Mouse (Mus musculus) MEL (cell line): ENCODE data around the gene Rora. TPM values are rescaled to one million over a fixed set of nuclear protein-coding genes. Genes with fewer than 3 reads are reported as not detected.

Experiments used
- DNase-seq: peaks from one replicate; pipeline ENCODE4 v3.0.0; 2011; ENCODE audit warnings: low read depth, low spot score
- H3K27ac ChIP-seq: 2 replicates; pipeline ENCODE4 v1.5.1; 2012; ENCODE audit warnings: low read depth, mild to moderate bottlenecking, control low read depth, low read length, moderate library complexity; ENCODE audit not compliant: control insufficient read depth
- H3K27me3 ChIP-seq, 2 experiments: fragments of 150-350 bp in 1 of 2; sonication (generic) in 1 of 2; 2 replicates each; pipeline ENCODE4 v1.6.1; 2012; ENCODE audit warnings: low read length in 2 of 2, mild to moderate bottlenecking in 2 of 2, improper control_type of control experiment in 1 of 2, moderate library complexity in 1 of 2; ENCODE audit not compliant: insufficient read depth in 2 of 2, control insufficient read depth in 1 of 2
- H3K36me3 ChIP-seq, 2 experiments: 2 replicates each; pipeline ENCODE4 v1.6.1; 2012 to 2014; ENCODE audit warnings: low read length in 2 of 2, improper control_type of control experiment in 1 of 2, inconsistent platforms in 1 of 2, mild to moderate bottlenecking in 1 of 2; ENCODE audit not compliant: insufficient read depth in 2 of 2, control insufficient read depth in 1 of 2
- H3K4me1 ChIP-seq, 2 experiments: fragments of 150-350 bp in 1 of 2; sonication (generic) in 1 of 2; 2 replicates each; pipeline ENCODE4 v1.6.1; 2012; ENCODE audit warnings: low read length in 2 of 2, improper control_type of control experiment in 1 of 2, mild to moderate bottlenecking in 1 of 2; ENCODE audit not compliant: insufficient read depth in 2 of 2, control insufficient read depth in 1 of 2
- H3K4me3 ChIP-seq, 2 experiments: fragments of 150-350 bp in 1 of 2; sonication (generic) in 1 of 2; 2 replicates each; pipeline ENCODE4 v1.5.1; 2012; ENCODE audit warnings: low read depth in 2 of 2, low read length in 2 of 2, mild to moderate bottlenecking in 2 of 2, moderate library complexity in 2 of 2, control low read depth in 1 of 2, improper control_type of control experiment in 1 of 2; ENCODE audit not compliant: control insufficient read depth in 1 of 2, insufficient read depth in 1 of 2
- H3K79me2 ChIP-seq: 2 replicates; pipeline ENCODE4 v1.6.1; 2012; ENCODE audit warnings: mild to moderate bottlenecking, low read length, moderate library complexity; ENCODE audit not compliant: control insufficient read depth, poor library complexity, insufficient read depth
- H3K9ac ChIP-seq: 2 replicates; pipeline ENCODE4 v1.6.1; 2012; ENCODE audit warnings: low read depth, mild to moderate bottlenecking, control low read depth, low read length, moderate library complexity; ENCODE audit not compliant: control insufficient read depth, poor library complexity, severe bottlenecking
- H3K9me3 ChIP-seq: fragments of 150-350 bp; sonication (generic); replicated peaks from 2 replicates; pipeline ENCODE4 v1.6.1; 2012; ENCODE audit warnings: mild to moderate bottlenecking, low read length, improper control_type of control experiment, moderate library complexity; ENCODE audit not compliant: insufficient read depth
- CHD1 ChIP-seq: IDR thresholded peaks from 2 replicates; pipeline ENCODE4 v1.6.1; 2012; ENCODE audit warnings: low read depth, mild to moderate bottlenecking, inconsistent platforms, low read length, improper control_type of control experiment
- CHD2 ChIP-seq: IDR thresholded peaks from 2 replicates; pipeline ENCODE4 v1.6.1; 2011; ENCODE audit warnings: low read length, improper control_type of control experiment
- ELF1 ChIP-seq: IDR thresholded peaks from 2 replicates; pipeline ENCODE4 v1.6.1; 2014; ENCODE audit warnings: low read depth, mild to moderate bottlenecking, inconsistent platforms, low read length, improper control_type of control experiment, moderate library complexity
- EP300 ChIP-seq, 2 experiments: IDR thresholded peaks; 2 replicates each; pipeline ENCODE4 v1.6.1; 2011; ENCODE audit warnings: improper control_type of control experiment in 2 of 2, low read length in 2 of 2, low read depth in 1 of 2, mild to moderate bottlenecking in 1 of 2
- JUND ChIP-seq: IDR thresholded peaks from 2 replicates; pipeline ENCODE4 v1.6.1; 2011; ENCODE audit warnings: low read depth, mild to moderate bottlenecking, improper control_type of control experiment, low read length
- MAFK ChIP-seq: IDR thresholded peaks from 2 replicates; pipeline ENCODE4 v1.6.1; 2011; ENCODE audit warnings: low read depth, mild to moderate bottlenecking, low read length, improper control_type of control experiment, borderline replicate concordance
- MAZ ChIP-seq: IDR thresholded peaks from 2 replicates; pipeline ENCODE4 v1.6.1; 2012; ENCODE audit warnings: low read depth, mild to moderate bottlenecking, inconsistent platforms, low read length, improper control_type of control experiment
- MXI1 ChIP-seq: IDR thresholded peaks from 2 replicates; pipeline ENCODE4 v1.6.1; 2011; ENCODE audit warnings: mild to moderate bottlenecking, low read depth, low read length, improper control_type of control experiment
- MYB ChIP-seq: IDR thresholded peaks from 2 replicates; pipeline ENCODE4 v1.6.1; 2011; ENCODE audit warnings: mild to moderate bottlenecking, low read depth, low read length, improper control_type of control experiment
- MYC ChIP-seq: IDR thresholded peaks from 2 replicates; pipeline ENCODE4 v1.6.1; 2011; ENCODE audit warnings: low read depth, mild to moderate bottlenecking, low read length, improper control_type of control experiment, moderate library complexity
- RAD21 ChIP-seq: IDR thresholded peaks from 2 replicates; pipeline ENCODE4 v1.6.1; 2011; ENCODE audit warnings: mild to moderate bottlenecking, low read depth, low read length, improper control_type of control experiment
- RCOR1 ChIP-seq: IDR thresholded peaks from 2 replicates; pipeline ENCODE4 v1.6.1; 2012; ENCODE audit warnings: low read depth, mild to moderate bottlenecking, inconsistent platforms, low read length, improper control_type of control experiment
- SIN3A ChIP-seq: IDR thresholded peaks from 2 replicates; pipeline ENCODE4 v1.6.1; 2012; ENCODE audit warnings: low read length, improper control_type of control experiment, inconsistent platforms
- TCF12 ChIP-seq: IDR thresholded peaks from 2 replicates; pipeline ENCODE4 v1.6.1; 2014; ENCODE audit warnings: low read depth, mild to moderate bottlenecking, inconsistent platforms, low read length, improper control_type of control experiment, moderate library complexity
- UBTF ChIP-seq: IDR thresholded peaks from 2 replicates; pipeline ENCODE4 v1.6.1; 2012; ENCODE audit warnings: low read depth, mild to moderate bottlenecking, inconsistent platforms, low read length, improper control_type of control experiment, moderate library complexity, borderline replicate concordance; ENCODE audit not compliant: insufficient read depth
- USF1 ChIP-seq: IDR thresholded peaks from 2 replicates; pipeline ENCODE4 v1.6.1; 2014; ENCODE audit warnings: low read depth, mild to moderate bottlenecking, inconsistent platforms, low read length, improper control_type of control experiment, moderate library complexity
- ZMIZ1 ChIP-seq: IDR thresholded peaks from 2 replicates; pipeline ENCODE4 v1.6.1; 2012; ENCODE audit warnings: low read depth, mild to moderate bottlenecking, inconsistent platforms, low read length, improper control_type of control experiment, moderate library complexity
- polyA plus RNA-seq, 2 experiments: library from polyadenylated mRNA; stranded (reverse) in 1 of 2; unstranded in 1 of 2; fragments of >175 nt in 1 of 2; fragments of >200 nt in 1 of 2; gene quantifications; 2 replicates each; pipeline versions ENCODE4 v1.2.1 to v1.2.4; 2012; ENCODE audit warnings: low replicate concordance in 2 of 2, low read depth in 1 of 2; ENCODE audit not compliant: insufficient read length in 2 of 2, insufficient read depth in 1 of 2, missing spikeins in 1 of 2
- total RNA-seq: library from RNA; depleted of rRNA; stranded (reverse); fragments of 300-350 nt; gene quantifications from 2 replicates; pipeline ENCODE4 v1.2.3, GENCODE M21; 2012

Rora gene
- total and polyA plus RNA-seq, 3 experiments = not detected

- Histone ChIP-seq H3K4me3 (no peak overlapping the region), H3K9ac (no peak overlapping the region), H3K9me3 (no peaks in the 10 kb centered on the region), H3K79me2 (no peaks in the 10 kb centered on the region), H3K27me3 (no peaks in the 10 kb centered on the region), H3K4me1 (no peaks in the 10 kb centered on the region), H3K36me3 (no peaks in the 10 kb centered on the region), H3K27ac (no peak overlapping the region)
- DNase-seq = no peak
- TF ChIP-seq CHD2 (no peak), MYB (no peak), RAD21 (no peak), CHD1 (no peak), SIN3A (no peak), TCF12 (no peak), ELF1 (no peak), USF1 (no peak), MXI1 (no peak), EP300 (IDR thresholded peaks at IDR 0.05; ENCODE audit: low read depth in 1 of 2, low read length in 2 of 2) (no peak), MAZ (no peak), MAFK (no peak)
- TF ChIP-seq, all 39 proteins: peak for 0
Measured at GRCm38 (mm10) chr9:68735886-68736285, 82.3 kb downstream of the Rora start.

GRCm38 (mm10) chr9:68737197-68737736 is 83.7 kb downstream of the Rora start:
- no peaks in the 10 kb centered on the region for H3K27me3 ChIP-seq
- DNase-seq = no peak
- H3K4me1 ChIP-seq = no peaks in the 10 kb centered on the region
- H3K9ac ChIP-seq = no peak overlapping the region
- H3K9me3 ChIP-seq = no peaks in the 10 kb centered on the region
- no peak for TF ChIP-seq RCOR1
- no peak for TF ChIP-seq MYC
- TF ChIP-seq JUND = no peak
- no peak for TF ChIP-seq ZMIZ1
- no peak for TF ChIP-seq UBTF
- no peaks in the 10 kb centered on the region for H3K36me3 ChIP-seq
- no peaks in the 10 kb centered on the region for H3K79me2 ChIP-seq
- no peak overlapping the region for H3K4me3 ChIP-seq
- H3K27ac ChIP-seq = no peak overlapping the region
